Mouse (Mus musculus) liver, embryonic 14.5 days (tissue): Measurements from ENCODE around the gene Cdc42se2.

Experiments used
- CTCF ChIP-seq: IDR thresholded peaks from 2 replicates; pipeline ENCODE4 v1.5.1; 2016; ENCODE audit warnings: antibody characterized with exemption, low read depth, control low read depth
- EP300 ChIP-seq: IDR thresholded peaks from 2 replicates; pipeline ENCODE4 v1.6.1; 2016; ENCODE audit warnings: antibody characterized with exemption, low read depth

- TF ChIP-seq CTCF (no peak), EP300 (no peak)
Observed at GRCm38 (mm10) chr11:54836106-54836505, 48.6 kb upstream of the Cdc42se2 start.
